Mouse (Mus musculus): ENCODE results near the gene Klhdc9. TPM values are rescaled to one million over a fixed set of nuclear protein-coding genes. Genes with fewer than 3 reads are reported as not detected.

The Klhdc9 gene
- polyA plus RNA-seq (2016; fragmentation: Nextera tagmentation; extraction: Ambion mirVana) = 2.1 and 2.5 TPM in 2 replicates

DNA sequence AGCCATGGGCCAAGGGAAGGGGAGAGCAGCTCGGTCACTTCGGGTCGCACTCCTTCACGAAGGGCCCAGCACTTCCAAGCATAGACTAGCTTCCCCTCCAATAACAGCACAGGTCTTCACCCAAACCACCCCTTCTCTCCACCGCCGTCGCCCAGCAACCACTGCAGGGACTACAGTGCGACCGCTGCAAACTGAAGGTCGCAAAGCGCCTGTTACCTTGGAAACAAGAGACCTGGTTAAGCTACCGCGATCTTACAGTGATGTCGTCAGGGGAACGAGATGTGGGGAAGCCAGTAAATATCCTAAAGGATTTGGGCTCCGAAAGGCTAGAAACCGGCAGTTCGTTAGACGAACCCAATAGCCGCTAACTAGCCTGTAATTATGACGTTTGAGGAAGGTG is at the start of gene Klhdc9:
Klhdc9 (minus strand) TSS at position 143 of the 400 bp plus-strand sequence.
- H3K27ac ChIP-seq = peak within 1 kb of the TSS; percentile 86
- peak within 1 kb of the TSS; percentile 62 for H3K4me3 ChIP-seq
- WGBS = under 1% methylated on average over 21 of the region's 21 CpGs
- peak; percentile 95 for DNase-seq (ENCODE audit: low spot score)
- peaks cover 7% of the 10 kb centered on the region for H3K9me3 ChIP-seq
- peaks cover 38% of the 10 kb centered on the region for H3K36me3 ChIP-seq
- peaks cover 18% of the 10 kb centered on the region for H3K4me1 ChIP-seq (replicated peaks)
- H3K27me3 ChIP-seq (ENCODE audit: insufficient read depth, poor library complexity, severe bottlenecking) = no peaks in the 10 kb centered on the region

DNA sequence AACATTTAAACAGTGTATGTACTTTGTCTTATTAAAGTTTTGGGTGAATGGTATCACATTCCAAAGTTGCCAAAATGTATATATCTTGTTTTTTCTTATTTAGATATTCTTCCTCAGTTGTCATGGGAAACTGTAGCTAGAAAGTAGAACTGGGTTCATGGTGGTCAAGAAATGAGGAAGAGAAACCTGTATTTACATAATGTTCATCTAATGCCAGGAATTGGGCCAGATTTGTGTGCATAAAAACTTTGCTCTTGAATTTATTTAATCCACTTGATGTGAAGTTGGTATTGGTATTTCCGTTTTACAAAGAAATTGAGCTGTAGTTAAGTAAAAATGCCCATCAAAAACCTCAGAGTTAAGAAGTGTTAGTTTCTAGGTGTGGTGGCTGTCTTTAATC is 49.6 kb upstream of the Klhdc9 start:
- no peak overlapping the region for H3K4me3 ChIP-seq
- DNase-seq (ENCODE audit: low spot score) = no peak
- peaks cover 17% of the 10 kb centered on the region for H3K36me3 ChIP-seq
- peaks cover 28% of the 10 kb centered on the region for H3K27me3 ChIP-seq (ENCODE audit: insufficient read depth, poor library complexity, severe bottlenecking)
- peaks cover 21% of the 10 kb centered on the region for H3K4me1 ChIP-seq (replicated peaks)
- H3K27ac ChIP-seq = no peak overlapping the region
- WGBS = 92% methylated on average over 1 of the region's 1 CpGs
- no peaks in the 10 kb centered on the region for H3K9me3 ChIP-seq

DNA sequence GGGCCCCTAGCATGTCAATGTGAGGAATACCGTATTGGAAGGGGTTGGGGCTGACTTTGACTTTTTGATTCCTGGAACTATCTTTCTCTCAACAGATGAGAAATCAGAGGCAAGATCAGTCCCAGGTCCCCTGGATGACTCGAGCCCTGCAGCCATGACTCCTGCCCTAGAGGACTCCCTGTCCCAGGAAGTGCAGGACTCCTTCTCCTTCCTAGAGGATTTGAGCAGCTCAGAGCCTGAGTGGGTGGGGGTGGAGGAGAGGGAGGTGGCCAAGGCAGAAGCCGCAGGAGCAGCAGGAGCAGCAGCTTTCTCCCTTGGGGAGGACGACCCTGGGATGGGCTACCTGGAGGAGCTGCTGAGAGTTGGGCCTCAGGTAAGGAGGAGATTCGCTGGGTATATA is 46.7 kb upstream of the Klhdc9 start:
- H3K4me1 ChIP-seq (replicated peaks) = peaks cover 1% of the 10 kb centered on the region; the same call in 1 of the 2 replicates
- H3K36me3 ChIP-seq = no peaks in the 10 kb centered on the region
- peaks cover 28% of the 10 kb centered on the region for H3K27me3 ChIP-seq (ENCODE audit: insufficient read depth, poor library complexity, severe bottlenecking)
- no peak for DNase-seq (ENCODE audit: low spot score)
- WGBS = 77% methylated on average over 5 of the region's 5 CpGs
- H3K4me3 ChIP-seq = no peak overlapping the region
- H3K9me3 ChIP-seq = no peaks in the 10 kb centered on the region
- no peak overlapping the region for H3K27ac ChIP-seq

DNA sequence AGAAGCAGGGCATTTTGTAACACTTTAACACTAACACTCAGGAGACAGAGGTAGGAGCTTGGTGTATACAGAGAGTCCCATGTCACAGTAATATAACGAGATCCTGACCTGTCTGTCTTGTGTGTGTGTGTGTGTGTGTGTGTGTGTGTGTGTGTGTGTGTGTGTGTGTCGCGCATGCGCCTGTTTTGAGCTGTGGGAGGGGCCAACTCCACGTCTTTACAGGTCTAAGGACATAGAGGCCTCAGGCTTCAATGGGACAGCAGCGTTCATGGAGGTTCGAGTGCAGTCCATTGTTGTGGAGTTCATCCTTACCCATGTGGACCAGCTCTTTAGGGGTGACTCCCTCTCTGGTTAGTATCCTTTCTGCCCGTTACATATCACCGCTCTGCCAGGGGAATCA is 42.4 kb upstream of the Klhdc9 start:
- no peaks in the 10 kb centered on the region for H3K4me1 ChIP-seq (replicated peaks)
- H3K4me3 ChIP-seq = no peak overlapping the region
- no peak overlapping the region for H3K27ac ChIP-seq
- no peak for DNase-seq (ENCODE audit: low spot score)
- peaks cover 8% of the 10 kb centered on the region for H3K27me3 ChIP-seq (ENCODE audit: insufficient read depth, poor library complexity, severe bottlenecking)
- no peaks in the 10 kb centered on the region for H3K9me3 ChIP-seq
- no peaks in the 10 kb centered on the region for H3K36me3 ChIP-seq
- WGBS = 87% methylated on average over 9 of the region's 9 CpGs

DNA sequence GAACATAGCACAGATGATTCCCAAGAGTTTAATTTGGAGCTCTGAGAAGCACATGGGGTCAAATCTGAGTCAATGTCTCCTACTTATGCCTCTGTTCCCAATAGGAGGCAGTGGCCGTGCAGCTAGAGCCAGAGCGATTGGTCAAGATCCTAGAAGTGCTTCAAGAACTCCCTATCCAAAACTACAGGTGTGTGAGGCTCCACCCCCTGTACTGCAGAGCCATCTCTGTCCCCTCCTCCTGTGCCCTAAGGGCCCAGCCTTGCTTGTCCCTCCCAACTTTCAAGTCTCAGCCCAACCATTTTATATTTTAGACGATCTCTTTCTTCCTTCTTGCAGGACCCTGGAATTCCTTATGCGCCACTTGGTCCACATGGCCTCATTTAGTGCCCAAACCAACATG is 41.2 kb upstream of the Klhdc9 start:
- H3K4me1 ChIP-seq (replicated peaks) = no peaks in the 10 kb centered on the region
- no peak for DNase-seq (ENCODE audit: low spot score)
- 81% methylated on average over 4 of the region's 4 CpGs for WGBS

DNA sequence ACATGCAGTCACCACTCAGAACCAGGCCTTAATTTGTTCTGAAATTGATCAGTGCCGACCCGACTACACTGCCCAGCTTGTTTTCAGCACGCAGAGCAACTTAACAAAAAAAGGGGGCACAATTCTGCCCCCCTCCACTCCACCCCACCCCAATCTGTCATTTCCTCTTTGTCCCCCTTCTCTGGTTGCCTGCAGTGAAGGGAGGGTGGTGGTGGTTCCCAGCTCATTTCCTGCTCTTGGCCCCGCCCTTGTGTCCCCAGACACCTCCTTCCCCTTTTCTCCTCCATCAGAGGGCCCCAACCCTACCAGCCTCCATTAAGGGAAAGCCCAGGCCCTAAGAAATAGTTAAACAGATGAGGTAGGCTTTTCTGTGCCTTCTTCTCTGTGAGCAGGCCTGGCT is 29.5 kb upstream of the Klhdc9 start:
- Histone ChIP-seq H3K27me3 (ENCODE audit: insufficient read depth, poor library complexity, severe bottlenecking) (peaks cover 8% of the 10 kb centered on the region), H3K4me1 (replicated peaks) (peaks cover 20% of the 10 kb centered on the region), H3K4me3 (no peak overlapping the region), H3K36me3 (no peaks in the 10 kb centered on the region), H3K9me3 (no peaks in the 10 kb centered on the region), H3K27ac (no peak overlapping the region)
- no peak for DNase-seq (ENCODE audit: low spot score)
- 89% methylated on average over 4 of the region's 4 CpGs for WGBS

More for the DNA sequence above, 41.2 kb upstream of the Klhdc9 start:
- no peak overlapping the region for H3K4me3 ChIP-seq
- H3K27me3 ChIP-seq (ENCODE audit: insufficient read depth, poor library complexity, severe bottlenecking) = no peaks in the 10 kb centered on the region; the same call in 1 of the 2 replicates
- no peaks in the 10 kb centered on the region for H3K9me3 ChIP-seq
- no peaks in the 10 kb centered on the region for H3K36me3 ChIP-seq
- no peak overlapping the region for H3K27ac ChIP-seq

DNA sequence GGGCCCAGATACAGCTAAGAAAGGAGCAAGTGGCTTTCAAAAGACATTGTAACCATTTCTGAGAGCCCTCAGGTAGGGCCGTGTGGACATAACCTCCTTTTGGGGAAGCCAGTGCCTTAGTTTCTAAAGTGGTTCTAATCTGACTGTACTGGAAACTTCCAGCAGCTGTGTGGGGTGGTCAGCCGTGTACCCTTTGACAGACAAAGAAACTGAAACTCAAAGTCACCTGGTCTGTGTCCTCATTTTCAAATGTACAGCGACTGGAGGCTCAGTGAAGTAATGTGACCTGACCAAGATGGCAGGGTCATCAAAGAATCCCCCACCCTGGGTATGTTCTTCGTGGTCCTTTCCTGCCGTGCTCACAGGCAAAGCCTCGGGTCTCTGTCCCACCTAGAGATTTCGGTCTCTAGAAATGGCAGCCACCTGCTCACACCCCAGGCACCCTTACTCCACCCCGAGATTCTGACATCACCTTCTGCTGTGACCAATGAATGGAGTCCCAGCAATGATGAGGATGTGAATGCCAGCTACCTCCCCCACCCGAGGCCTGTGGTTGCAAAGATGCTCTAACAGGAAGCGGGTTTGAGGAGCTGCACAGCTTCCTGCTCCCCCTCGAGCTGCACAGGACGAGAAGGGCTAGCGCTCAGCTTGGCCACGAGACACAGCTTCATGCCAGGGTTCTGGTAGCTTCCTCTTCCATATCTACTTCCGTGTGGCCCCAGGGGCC is 27.9 kb upstream of the Klhdc9 start, which contains the start of gene Arhgap30:
Arhgap30 (plus strand) TSS at position 579 of the 727 bp plus-strand sequence.
- Histone ChIP-seq H3K9me3 (no peaks in the 10 kb centered on the region), H3K36me3 (no peaks in the 10 kb centered on the region), H3K4me3 (no peak within 1 kb of the TSS), H3K27me3 (ENCODE audit: insufficient read depth, poor library complexity, severe bottlenecking) (peaks cover 10% of the 10 kb centered on the region), H3K27ac (no peak within 1 kb of the TSS), H3K4me1 (replicated peaks) (peaks cover 23% of the 10 kb centered on the region)
- 81% methylated on average over 15 of the region's 15 CpGs for WGBS
- no peak for DNase-seq (ENCODE audit: low spot score)

DNA sequence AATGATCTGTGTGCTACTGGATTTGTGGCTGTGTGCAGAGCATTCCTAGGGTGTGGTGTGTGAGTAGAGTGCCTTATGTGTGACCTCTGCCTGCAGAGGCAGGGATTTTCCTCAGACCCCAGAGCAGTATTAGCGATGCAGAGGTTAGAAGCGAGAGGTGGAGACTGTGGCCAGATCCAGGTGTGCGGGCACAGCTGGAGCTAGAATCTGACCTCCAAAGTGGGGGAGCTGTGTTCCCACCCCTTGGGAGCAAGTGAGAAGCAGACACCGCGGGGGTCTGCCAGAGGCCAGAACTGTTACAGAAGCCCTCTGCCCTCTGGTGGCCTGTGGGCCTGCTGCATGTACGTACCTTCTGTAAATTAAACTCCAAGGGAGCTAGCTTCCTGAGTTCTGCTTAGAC is 26.5 kb upstream of the Klhdc9 start:
- 26% methylated on average over 6 of the region's 6 CpGs for WGBS
- peaks cover 23% of the 10 kb centered on the region for H3K4me1 ChIP-seq (replicated peaks)
- no peak overlapping the region; the same call in 1 of the 2 replicates for H3K27ac ChIP-seq
- H3K4me3 ChIP-seq = peak overlapping the region; percentile 23; the same call in 1 of the 2 replicates
- peak; percentile 45 for DNase-seq (ENCODE audit: low spot score)
- H3K27me3 ChIP-seq (ENCODE audit: insufficient read depth, poor library complexity, severe bottlenecking) = peaks cover 13% of the 10 kb centered on the region
- H3K9me3 ChIP-seq = no peaks in the 10 kb centered on the region
- no peaks in the 10 kb centered on the region for H3K36me3 ChIP-seq

DNA sequence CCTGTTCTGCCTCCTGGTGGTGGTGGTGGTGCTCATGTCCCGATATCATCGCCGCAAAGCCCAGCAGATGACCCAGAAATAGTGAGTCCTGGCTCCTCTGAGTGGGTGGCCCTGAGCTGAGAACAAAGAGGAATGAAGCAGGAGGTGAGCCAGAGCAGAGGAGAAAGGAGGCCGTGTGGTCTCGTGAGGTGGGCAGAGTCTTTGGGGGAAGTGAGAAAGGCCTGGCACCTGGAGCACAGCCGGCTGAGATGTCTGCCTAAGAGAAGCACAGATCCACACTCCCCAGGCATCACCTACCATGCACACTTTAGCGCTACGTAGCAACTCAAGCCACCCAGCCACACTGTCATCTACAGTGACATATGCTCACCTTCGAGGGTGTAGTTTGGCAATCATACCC is 24.6 kb upstream of the Klhdc9 start:
- Histone ChIP-seq H3K27me3 (ENCODE audit: insufficient read depth, poor library complexity, severe bottlenecking) (peaks cover 28% of the 10 kb centered on the region), H3K9me3 (no peaks in the 10 kb centered on the region), H3K36me3 (no peaks in the 10 kb centered on the region), H3K4me3 (no peak overlapping the region), H3K27ac (no peak overlapping the region), H3K4me1 (replicated peaks) (peaks cover 28% of the 10 kb centered on the region)
- DNase-seq (ENCODE audit: low spot score) = no peak
- 70% methylated on average over 9 of the region's 9 CpGs for WGBS

DNA sequence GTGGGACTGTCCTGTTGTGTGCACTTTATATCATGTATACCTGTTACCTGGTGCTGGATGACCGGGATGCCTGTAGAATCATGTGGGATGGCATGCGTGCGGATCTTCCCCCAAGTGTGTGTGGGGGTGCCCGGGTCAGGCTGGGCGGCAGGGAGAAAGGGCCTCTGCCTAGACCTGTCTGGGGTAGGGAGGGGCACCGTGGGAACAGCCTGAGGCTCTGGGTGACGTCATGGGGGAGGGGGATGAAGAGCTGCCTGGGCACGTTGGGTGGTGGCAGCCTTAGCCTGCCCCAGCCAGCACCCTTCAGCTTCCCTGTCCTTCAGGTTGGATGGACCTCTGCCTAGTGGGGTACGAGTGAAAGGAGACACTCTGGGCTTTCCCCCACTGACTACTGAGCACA is 23.8 kb upstream of the Klhdc9 start:
- H3K4me1 ChIP-seq (replicated peaks) = peaks cover 36% of the 10 kb centered on the region
- peaks cover 36% of the 10 kb centered on the region for H3K27me3 ChIP-seq (ENCODE audit: insufficient read depth, poor library complexity, severe bottlenecking)
- H3K27ac ChIP-seq = no peak overlapping the region
- no peaks in the 10 kb centered on the region for H3K36me3 ChIP-seq
- H3K4me3 ChIP-seq = no peak overlapping the region
- no peaks in the 10 kb centered on the region for H3K9me3 ChIP-seq
- DNase-seq (ENCODE audit: low spot score) = no peak
- 68% methylated on average over 9 of the region's 9 CpGs for WGBS

DNA sequence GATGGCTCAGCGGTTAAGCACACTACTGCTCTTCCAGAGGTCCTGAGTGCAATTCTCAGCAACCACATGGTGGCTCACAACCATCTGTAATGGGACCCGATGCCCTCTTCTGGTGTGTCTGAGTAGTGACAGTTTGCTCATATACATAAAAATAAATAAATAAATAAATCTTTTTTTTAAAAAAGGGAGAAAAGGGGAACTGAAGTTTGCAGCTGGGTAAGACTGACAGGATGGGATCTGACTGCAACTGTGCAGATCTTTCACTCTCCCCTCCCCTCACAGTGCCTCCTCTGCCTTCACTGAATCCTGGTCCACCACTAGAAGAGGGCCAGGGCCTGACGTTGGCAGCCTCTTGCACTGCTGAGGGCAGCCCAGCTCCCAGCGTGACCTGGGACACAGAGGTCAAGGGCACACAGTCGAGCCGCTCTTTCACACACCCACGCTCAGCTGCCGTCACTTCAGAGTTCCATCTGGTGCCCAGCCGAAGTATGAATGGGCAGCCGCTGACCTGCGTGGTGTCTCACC is 21.6 kb upstream of the Klhdc9 start:
- no peak for DNase-seq (ENCODE audit: low spot score)
- WGBS = 80% methylated on average over 11 of the region's 11 CpGs
- Histone ChIP-seq H3K27me3 (ENCODE audit: insufficient read depth, poor library complexity, severe bottlenecking) (peaks cover 46% of the 10 kb centered on the region), H3K4me3 (no peak overlapping the region), H3K36me3 (no peaks in the 10 kb centered on the region), H3K27ac (no peak overlapping the region), H3K4me1 (replicated peaks) (peaks cover 32% of the 10 kb centered on the region), H3K9me3 (no peaks in the 10 kb centered on the region)

DNA sequence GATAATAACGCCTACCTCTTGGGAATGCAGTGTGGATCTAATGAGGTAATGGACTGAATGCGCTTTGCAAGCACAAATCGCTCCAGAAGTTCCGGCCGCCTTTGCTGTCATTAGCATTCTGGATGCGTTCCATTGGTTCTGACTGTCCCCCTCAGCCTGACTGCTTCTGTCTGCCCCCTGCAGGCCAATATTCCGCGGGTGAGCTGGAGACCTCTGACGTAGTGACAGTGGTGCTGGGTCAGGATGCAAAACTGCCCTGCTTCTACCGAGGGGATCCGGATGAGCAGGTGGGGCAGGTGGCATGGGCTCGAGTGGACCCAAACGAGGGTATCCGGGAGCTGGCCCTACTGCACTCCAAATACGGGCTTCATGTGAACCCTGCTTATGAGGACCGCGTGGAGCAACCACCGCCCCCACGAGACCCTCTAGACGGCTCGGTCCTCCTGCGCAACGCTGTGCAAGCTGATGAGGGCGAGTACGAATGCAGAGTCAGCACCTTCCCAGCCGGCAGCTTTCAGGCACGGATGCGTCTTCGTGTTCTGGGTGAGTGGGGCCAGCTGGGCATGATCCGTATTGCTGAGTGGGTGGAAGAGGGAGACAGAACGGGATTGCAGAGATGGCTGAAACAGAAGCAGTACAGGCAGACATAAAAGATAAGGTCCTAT is 19.5 kb upstream of the Klhdc9 start:
- Histone ChIP-seq H3K27me3 (ENCODE audit: insufficient read depth, poor library complexity, severe bottlenecking) (peaks cover 41% of the 10 kb centered on the region), H3K27ac (peak overlapping the region; percentile 42; the same call in 1 of the 2 replicates), H3K4me3 (peak overlapping the region; percentile 40), H3K4me1 (replicated peaks) (peaks cover 25% of the 10 kb centered on the region), H3K9me3 (no peaks in the 10 kb centered on the region), H3K36me3 (no peaks in the 10 kb centered on the region)
- 6% methylated on average over 31 of the region's 31 CpGs for WGBS
- peak; percentile 83 for DNase-seq (ENCODE audit: low spot score)

DNA sequence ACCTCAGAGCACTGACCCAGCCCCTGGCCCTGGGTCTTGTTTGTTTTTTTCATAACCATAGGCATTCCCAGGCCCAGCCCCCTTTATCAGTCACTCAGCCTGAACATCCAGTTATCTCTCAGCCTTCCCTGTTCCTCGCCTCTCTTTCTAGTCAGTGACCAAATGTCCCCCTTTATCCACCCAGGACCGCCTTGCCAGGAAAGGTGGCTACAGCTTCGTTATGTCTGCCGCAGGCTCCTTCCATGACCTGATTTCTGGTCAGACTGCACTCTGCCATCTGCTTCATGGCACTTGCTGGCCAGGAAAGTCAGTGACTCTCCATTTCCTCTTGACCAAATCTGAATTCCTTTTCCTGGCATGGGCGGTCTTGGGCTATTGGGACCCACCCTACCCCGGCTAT is 17.7 kb upstream of the Klhdc9 start:
- H3K4me3 ChIP-seq = no peak overlapping the region
- no peaks in the 10 kb centered on the region for H3K36me3 ChIP-seq
- H3K9me3 ChIP-seq = no peaks in the 10 kb centered on the region
- DNase-seq (ENCODE audit: low spot score) = no peak
- peaks cover 37% of the 10 kb centered on the region for H3K4me1 ChIP-seq (replicated peaks)
- peaks cover 44% of the 10 kb centered on the region for H3K27me3 ChIP-seq (ENCODE audit: insufficient read depth, poor library complexity, severe bottlenecking)
- 88% methylated on average over 6 of the region's 6 CpGs for WGBS
- H3K27ac ChIP-seq = no peak overlapping the region
